Mouse (Mus musculus) erythroid progenitor cell, adult 5-6 weeks (primary cell): ENCODE data around the gene Oasl1. TPM values are rescaled to one million over a fixed set of nuclear protein-coding genes. Genes with fewer than 3 reads are reported as not detected.
A peak's percentile ranks its signal among the peaks of the same experiment; 100 is the strongest.

ENCODE experiments used
- ATAC-seq: replicated peaks from 2 replicates; pipeline ENCODE4 v1.8.0; 2016; ENCODE audit warnings: moderate number of reproducible peaks, mild to moderate bottlenecking, moderate TSS enrichment, inconsistent platforms; ENCODE audit not compliant: poor library complexity, low FRiP score, severe bottlenecking
- total RNA-seq, 2 experiments: library from RNA; stranded (forward) in 1 of 2; stranded (reverse) in 1 of 2; fragments of 150-400 nt in 1 of 2; fragments of 186-747, 209-891 nt in 1 of 2; gene quantifications; 2 replicates each; pipeline versions ENCODE4 v1.2.3 to v1.2.4; 2015 to 2017; ENCODE audit warnings: low replicate concordance in 2 of 2

Gene Oasl1
- total RNA-seq, 2 experiments from 2014 or later: 5.4 to 20.0 TPM

- no peak for ATAC-seq
Observed at GRCm38 (mm10) chr5:114964967-114965898, 42.2 kb downstream of the Oasl1 start.

- ATAC-seq: no peak
Observed at GRCm38 (mm10) chr5:114967523-114968268, 44.7 kb downstream of the Oasl1 start.

GRCm38 (mm10) chr5:114968651-114969050 lies 45.6 kb downstream of the Oasl1 start:
- no peak for ATAC-seq

- ATAC-seq: no peak
Observed at GRCm38 (mm10) chr5:114969064-114969463, 46.0 kb downstream of the Oasl1 start.

- ATAC-seq: no peak
Observed at GRCm38 (mm10) chr5:114969609-114970215, 46.7 kb downstream of the Oasl1 start.

- no peak for ATAC-seq
Observed at GRCm38 (mm10) chr5:114970824-114971227, 47.8 kb downstream of the Oasl1 start, which contains the start of gene Hnf1a. Hnf1a (minus strand) TSS chr5:114971094.

- ATAC-seq: no peak
Observed at GRCm38 (mm10) chr5:114972201-114972600, 49.2 kb downstream of the Oasl1 start.

- no peak for ATAC-seq
Observed at GRCm38 (mm10) chr5:114973131-114973530, 50.1 kb downstream of the Oasl1 start.

GRCm38 (mm10) chr5:114976935-114977334 lies 53.9 kb downstream of the Oasl1 start:
- no peak for ATAC-seq

- no peak for ATAC-seq
Observed at GRCm38 (mm10) chr5:114978473-114978872, 55.4 kb downstream of the Oasl1 start.

GRCm38 (mm10) chr5:114978888-114979249 lies 55.8 kb downstream of the Oasl1 start:
- ATAC-seq: no peak

- ATAC-seq: peak; percentile 96
Observed at GRCm38 (mm10) chr5:114979250-114980121, 56.4 kb downstream of the Oasl1 start.

GRCm38 (mm10) chr5:114980122-114980748 lies 57.2 kb downstream of the Oasl1 start:
- peak; percentile 48 for ATAC-seq

GRCm38 (mm10) chr5:114982001-114982400 lies 59.0 kb downstream of the Oasl1 start:
- ATAC-seq: no peak

- no peak for ATAC-seq
Observed at GRCm38 (mm10) chr5:114985074-114985473, 62.0 kb downstream of the Oasl1 start.
